Mouse (Mus musculus) yolk sac, embryonic 10.5 days (tissue): ENCODE results near the gene Slc4a8.
"Not testable (repeated sequence)": the region's sequence is repeated elsewhere in the genome, so short reads cannot be mapped to it uniquely, and the experiment has no call there.

Experiments used
- DNase-seq: peaks from one replicate; pipeline ENCODE4 v3.0.0-alpha.2; 2017; ENCODE audit warnings: low spot score

Slc4a8 gene

DNA sequence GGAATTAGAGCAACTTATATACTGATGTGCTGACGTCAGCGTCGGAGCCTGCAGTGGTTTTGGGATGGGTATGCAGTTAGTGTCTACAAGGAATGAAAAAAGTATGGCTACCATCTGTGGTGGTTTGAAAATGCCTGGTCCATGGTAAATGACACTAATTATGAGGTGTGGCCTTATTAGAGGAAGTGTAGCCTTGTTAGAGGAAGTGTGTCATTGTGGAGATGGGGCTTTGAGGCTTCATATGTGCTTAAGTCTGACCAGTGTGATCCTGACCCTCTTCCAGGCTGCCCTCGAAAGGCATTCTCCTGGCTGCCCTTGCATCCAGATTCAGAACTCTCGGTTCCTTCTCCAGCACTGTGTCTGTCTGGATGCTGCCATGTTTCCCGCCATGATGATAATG is 18.3 kb upstream of the Slc4a8 start:
- DNase-seq = no peak

DNA sequence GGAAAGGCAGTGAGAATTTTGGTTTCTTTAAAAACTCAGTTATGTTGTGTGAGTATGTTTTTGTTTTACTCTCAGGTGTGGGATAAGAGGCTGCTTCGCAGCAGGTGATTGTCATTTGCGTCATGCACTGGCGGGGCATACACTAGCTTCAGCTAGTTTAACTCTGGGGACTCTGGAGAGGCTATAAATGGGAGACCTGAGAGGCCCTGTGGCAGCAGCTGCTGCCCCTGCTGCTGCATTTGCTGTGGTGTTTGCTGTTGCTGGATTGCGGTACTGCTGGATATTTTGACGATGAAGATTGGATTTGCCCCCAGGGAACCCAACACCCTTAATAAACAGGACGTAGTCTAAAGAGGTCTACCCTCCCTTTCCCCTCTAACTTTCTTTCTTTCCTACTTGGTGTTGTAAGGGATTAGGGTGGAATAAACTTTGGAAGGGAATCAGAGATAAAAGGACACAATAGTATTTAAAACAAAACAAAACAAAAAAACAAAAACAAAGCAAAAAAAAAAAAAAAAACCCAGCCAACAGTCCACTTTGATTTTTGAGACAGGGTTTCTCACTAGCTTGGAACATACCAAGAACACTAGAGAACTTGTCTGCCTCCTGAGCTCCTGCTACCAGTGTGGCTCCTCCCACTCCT is 14.9 kb upstream of the Slc4a8 start:
- DNase-seq = no peak

GRCm38 (mm10) chr15:100747121-100747963 is 14.2 kb upstream of the Slc4a8 start:
- peak; percentile 84 for DNase-seq

DNA sequence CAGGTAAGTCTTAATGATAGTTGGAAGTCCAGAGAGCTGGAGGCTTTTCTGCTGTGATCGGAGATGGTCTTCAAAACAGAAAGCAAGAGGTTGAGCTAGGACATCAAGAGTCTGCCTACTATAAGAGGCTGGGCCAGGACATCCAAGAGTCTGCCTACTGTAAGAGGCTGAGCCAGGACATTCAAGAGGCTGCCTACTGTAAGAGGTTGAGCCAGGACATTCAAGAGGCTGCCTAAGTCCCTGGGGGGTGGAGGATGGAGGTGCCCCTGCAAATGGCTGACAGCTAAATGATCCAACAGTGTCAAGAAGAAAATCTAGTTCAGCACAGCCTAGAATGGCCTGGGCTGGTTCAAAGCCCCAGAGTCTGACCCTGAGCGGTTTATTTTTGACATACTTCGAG is 13.0 kb upstream of the Slc4a8 start:
- DNase-seq = no peak

GRCm38 (mm10) chr15:100749751-100750538 is 11.6 kb upstream of the Slc4a8 start:
- DNase-seq = no peak

DNA sequence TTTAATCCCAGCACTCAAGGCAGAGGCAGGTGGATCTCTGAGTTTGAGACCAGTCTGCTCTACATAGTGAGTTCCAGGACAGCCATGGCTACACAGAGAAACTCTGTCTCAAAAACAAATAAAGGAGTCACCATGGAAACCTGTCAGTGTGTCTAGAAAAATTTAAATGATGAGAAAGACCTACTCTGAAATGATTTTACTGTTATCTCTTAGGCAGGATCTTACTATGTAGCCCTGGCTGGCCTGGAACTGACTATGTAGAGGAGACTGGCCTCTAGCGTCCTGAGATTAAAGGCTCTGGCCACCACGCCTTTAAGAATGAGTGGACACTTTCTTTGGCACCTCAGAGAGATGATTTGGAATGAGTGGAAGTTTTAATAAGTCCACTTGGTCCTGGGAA is 9.1 kb upstream of the Slc4a8 start:
- no peak for DNase-seq

- no peak for DNase-seq
Observed at GRCm38 (mm10) chr15:100753045-100753444, 8.5 kb upstream of the Slc4a8 start.

DNA sequence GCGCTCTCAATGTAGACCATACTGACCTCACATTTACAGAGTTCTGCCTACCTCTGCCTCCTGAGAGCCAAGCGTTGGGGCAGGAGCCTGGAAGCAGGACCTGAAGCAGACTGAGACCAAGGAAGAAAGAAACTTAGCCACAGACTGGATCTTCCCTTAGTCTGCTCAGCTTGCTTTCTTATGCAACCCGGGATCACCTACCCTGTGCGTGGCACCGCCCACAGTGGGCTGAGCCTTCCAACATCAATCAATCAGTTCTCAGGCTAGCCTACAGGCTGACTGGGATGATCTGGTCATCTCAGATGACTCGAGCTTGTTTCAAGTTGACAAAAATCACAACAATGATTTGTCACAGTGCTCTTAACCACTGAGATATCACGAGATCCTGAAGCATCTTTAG is 7.5 kb upstream of the Slc4a8 start:
- no peak for DNase-seq

DNA sequence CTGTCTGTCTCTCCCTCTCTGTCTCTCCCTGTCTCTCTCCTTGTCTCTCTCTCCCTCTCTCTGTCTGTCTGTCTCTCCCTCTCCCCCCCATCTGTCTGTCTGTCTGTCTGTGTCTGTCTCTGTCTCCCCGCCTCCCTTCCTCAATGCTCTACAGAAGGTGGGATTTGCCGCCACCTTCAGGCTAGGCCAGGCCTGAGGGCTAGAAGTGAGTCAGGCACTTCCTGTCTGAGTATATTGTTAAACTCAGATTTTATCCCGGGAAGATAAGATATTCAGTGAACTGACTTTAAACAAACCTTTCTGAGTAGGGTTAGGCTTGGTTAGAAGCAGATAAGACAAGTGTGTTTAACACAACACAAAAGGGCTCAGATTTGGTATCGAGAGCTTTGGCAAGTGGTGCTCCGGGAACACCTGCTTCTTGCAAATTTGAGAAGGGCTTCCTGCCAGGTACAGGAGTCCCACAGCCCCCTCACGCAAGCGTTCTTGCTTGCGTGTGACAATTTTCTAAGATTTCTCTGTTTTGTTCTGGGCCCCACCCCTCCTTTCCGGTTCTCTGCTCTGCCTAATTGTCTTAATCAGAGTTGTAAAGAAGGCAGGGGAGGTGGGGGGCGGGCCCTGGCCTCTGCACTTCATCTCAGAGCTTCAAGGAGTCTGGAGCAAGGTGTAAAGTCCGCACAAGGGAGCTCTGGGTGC is 6.6 kb upstream of the Slc4a8 start:
- DNase-seq = peak; percentile 59

DNA sequence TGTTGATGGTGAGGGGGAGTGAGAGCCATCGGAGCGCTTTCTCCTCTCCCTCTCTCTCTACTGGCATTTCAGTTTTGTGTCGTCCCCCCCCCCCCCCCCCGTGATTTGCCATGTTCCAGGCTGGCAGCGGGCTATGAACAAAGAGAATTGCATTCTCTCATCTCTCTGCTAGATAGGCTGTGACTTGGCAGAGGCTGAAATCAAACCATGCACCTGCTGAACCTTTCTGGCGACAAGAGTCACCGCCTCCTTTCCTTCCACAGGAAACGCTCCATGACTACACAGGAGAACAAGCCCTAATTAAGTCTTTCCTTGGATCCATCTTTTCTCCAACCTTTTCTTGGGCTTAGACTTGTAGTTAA is 6.1 kb upstream of the Slc4a8 start:
- DNase-seq = no peak

DNA sequence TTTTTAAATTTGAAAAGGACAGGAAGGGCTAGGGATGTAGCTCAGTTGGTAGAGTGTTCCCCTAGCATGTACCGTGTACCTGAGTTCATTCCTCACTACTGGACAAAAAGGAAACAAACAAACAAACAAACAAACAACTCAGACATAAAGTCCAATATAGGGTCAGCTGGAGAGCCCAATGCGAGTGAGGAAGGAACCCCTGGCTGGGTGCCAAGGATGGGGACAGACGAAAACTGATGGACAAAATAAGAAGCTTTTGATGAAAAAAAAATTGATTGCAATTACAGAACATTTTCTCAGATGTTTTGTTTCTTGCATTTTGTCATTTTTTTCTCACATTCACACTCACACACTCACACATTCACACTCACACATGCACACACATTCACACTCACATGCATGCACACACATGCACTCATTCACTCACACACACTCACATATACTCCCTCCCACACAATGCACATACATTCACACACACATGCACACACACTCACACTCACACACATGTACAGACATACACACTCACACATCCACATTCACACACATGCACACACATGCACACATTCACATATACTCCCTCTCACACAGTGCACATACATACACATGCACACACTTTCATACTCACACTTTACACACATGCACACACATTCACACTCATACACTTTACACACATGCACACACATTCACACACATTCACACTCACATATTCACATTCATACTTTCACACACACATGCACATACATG is 5.5 kb upstream of the Slc4a8 start:
- DNase-seq = no peak

GRCm38 (mm10) chr15:100757527-100757978 is 4.0 kb upstream of the Slc4a8 start:
- peak; percentile 70 for DNase-seq

DNA sequence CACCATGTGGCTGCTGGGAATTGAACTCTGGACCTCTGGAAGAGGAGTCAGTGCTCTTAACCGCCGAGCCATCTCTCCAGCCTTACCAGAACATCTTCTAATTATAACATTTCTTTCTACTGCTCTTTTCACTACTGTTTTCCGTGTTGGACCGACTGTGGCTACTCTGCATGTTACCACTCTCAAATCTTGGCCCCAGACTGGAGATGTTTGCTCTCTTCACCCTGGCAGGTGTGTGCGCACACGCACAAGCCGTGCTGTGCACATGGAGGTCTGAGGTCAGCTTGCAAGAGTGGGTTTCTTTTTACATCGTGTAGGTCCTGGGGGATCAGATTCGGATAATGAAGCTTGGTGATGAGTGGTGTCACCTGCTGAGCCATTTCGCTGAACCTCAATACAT is 2.3 kb upstream of the Slc4a8 start:
- DNase-seq = no peak

DNA sequence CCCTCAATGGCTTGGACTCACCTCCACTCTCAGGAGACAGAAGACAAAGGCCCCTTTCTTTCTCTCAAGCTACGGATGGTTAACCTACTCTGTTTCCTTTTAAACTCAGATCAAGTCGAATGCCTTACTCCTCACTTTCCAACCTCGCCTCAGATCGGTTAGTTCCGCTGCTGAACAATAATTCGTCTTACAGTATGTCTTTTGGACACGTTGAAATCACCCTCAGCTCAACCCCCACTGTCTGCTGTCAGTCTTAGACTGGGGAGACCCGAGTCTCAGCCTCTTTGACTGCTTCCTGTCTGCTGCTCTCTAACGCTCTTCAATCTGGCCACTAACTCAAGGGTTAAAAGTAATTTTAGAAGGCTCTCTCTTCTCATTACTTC is 520 bp upstream of the Slc4a8 start:
- no peak for DNase-seq

DNA sequence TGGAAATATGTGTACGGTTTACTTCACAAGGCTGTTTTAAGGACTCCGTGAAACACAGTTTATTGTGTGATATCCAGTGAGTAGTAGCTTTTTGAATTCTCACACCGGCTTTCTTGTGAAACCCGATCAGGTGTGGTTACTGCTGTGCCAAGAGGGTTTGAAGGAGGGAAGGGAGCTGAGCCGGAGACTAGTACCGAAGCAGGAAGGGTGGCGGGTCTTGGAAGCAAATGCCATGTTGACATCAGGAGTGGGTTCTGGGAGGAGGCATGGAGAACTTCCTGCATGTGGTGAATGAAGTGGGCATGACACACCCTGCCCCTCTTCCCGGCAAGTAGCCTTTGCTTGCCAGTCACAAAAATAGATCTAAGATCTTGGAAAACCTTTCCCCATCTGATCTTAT is 1.1 kb downstream of the Slc4a8 start:
- no peak for DNase-seq

- no peak for DNase-seq
Observed at GRCm38 (mm10) chr15:100764163-100764951, 2.8 kb downstream of the Slc4a8 start.

GRCm38 (mm10) chr15:100766826-100767225 is 5.3 kb downstream of the Slc4a8 start:
- DNase-seq = no peak

DNA sequence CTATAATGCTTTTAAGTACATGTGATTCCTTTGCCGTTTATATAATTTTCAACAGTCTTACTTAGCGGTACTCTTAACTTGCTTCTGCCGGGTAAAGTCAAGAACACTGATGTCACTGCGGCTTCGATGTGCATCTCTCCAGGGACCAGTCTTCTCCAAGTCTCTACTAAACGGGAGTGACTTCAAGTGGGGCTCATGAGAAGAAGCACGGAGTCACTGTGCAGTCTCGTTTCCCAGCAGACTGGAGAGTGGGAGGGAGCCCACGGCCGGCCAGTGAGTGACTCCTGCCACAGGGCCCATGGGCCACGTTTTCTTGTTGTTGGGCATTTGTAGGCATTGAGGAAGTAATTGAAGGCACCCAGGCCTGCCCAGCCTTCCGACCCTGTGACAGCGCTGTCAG is 6.3 kb downstream of the Slc4a8 start:
- no peak for DNase-seq

DNA sequence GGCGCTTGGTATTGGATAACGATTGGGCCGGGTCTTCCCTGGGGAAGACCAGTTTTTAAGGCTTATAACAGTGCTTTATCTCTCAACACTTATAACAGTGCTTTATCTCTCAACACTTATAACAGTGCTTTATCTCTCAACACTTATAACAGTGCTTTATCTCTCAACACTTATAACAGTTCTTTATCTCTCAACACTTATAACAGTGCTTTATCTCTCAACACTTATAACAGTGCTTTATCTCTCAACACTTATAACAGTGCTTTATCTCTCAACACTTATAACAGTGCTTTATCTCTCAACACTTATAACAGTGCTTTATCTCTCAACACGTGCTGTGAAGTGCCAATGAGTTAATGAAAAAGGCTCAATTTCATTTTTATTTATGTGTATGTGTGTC is 7.5 kb downstream of the Slc4a8 start:
- DNase-seq = not testable (repeated sequence)

GRCm38 (mm10) chr15:100770338-100770737 is 8.8 kb downstream of the Slc4a8 start:
- no peak for DNase-seq

- DNase-seq = no peak
Observed at GRCm38 (mm10) chr15:100772685-100773084, 11.1 kb downstream of the Slc4a8 start.
